Mouse (Mus musculus): ENCODE data around the gene Ttll1. TPM values are rescaled to one million over a fixed set of nuclear protein-coding genes. Genes with fewer than 3 reads are reported as not detected.

Ttll1 gene
- polyA plus RNA-seq (2016; fragmentation: Nextera tagmentation; extraction: Ambion mirVana), result 64.1 and 77.2 TPM in 2 replicates

- 13% methylated on average over 41 of the region's 41 CpGs for WGBS
- peak; percentile 95 for ATAC-seq (ENCODE audit: low FRiP score)
Observed at GRCm38 (mm10) chr15:83510805-83511405, at the start of gene Ttll1. TSS of gene Ttll1 (minus strand) at chr15:83510893.

GRCm38 (mm10) chr15:83555161-83555974, 44.7 kb upstream of the Ttll1 start:
- Histone ChIP-seq H3K9me3 (replicated peaks) (no peaks in the 10 kb centered on the region), H3K9ac (peak overlapping the region; percentile 98), H3K4me3 (peak overlapping the region; percentile 92), H3K27me3 (no peaks in the 10 kb centered on the region), H3K4me1 (peaks cover 7% of the 10 kb centered on the region), H3K4me2 (replicated peaks) (peak overlapping the region; percentile 83), H3K27ac (peak overlapping the region; percentile 95), H3K36me3 (peaks cover 15% of the 10 kb centered on the region)
- ATAC-seq (ENCODE audit: low FRiP score), result peak; percentile 85
- WGBS, result under 1% methylated on average over 73 of the region's 74 CpGs

More at GRCm38 (mm10) chr15:83510805-83511405, at the start of gene Ttll1:
- Histone ChIP-seq H3K9ac (peak within 1 kb of the TSS; percentile 73), H3K4me1 (peaks cover 13% of the 10 kb centered on the region), H3K4me2 (replicated peaks) (peak within 1 kb of the TSS; percentile 71), H3K27me3 (no peaks in the 10 kb centered on the region), H3K4me3 (peak within 1 kb of the TSS; percentile 60), H3K36me3 (no peaks in the 10 kb centered on the region), H3K9me3 (replicated peaks) (no peaks in the 10 kb centered on the region), H3K27ac (peak within 1 kb of the TSS; percentile 88)

GRCm38 (mm10) chr15:83553831-83554230, 43.1 kb upstream of the Ttll1 start:
- peaks cover 7% of the 10 kb centered on the region for H3K4me1 ChIP-seq
- no peak overlapping the region for H3K4me2 ChIP-seq (replicated peaks)

GRCm38 (mm10) chr15:83550137-83550536, 39.4 kb upstream of the Ttll1 start:
- no peak for ATAC-seq (ENCODE audit: low FRiP score)
- WGBS, result 77% methylated on average over 2 of the region's 2 CpGs

More at GRCm38 (mm10) chr15:83553831-83554230, 43.1 kb upstream of the Ttll1 start:
- H3K27ac ChIP-seq, result no peak overlapping the region
- H3K27me3 ChIP-seq, result no peaks in the 10 kb centered on the region
- peaks cover 30% of the 10 kb centered on the region for H3K36me3 ChIP-seq
- ATAC-seq (ENCODE audit: low FRiP score), result no peak
- no peak overlapping the region for H3K4me3 ChIP-seq
- H3K9ac ChIP-seq, result no peak overlapping the region
- H3K9me3 ChIP-seq (replicated peaks), result no peaks in the 10 kb centered on the region

GRCm38 (mm10) chr15:83547144-83547543, 36.5 kb upstream of the Ttll1 start:
- no peak overlapping the region for H3K4me2 ChIP-seq (replicated peaks)
- H3K27ac ChIP-seq, result no peak overlapping the region
- no peak for ATAC-seq (ENCODE audit: low FRiP score)
- WGBS, result 89% methylated on average over 8 of the region's 8 CpGs
- no peaks in the 10 kb centered on the region for H3K27me3 ChIP-seq
- no peaks in the 10 kb centered on the region for H3K4me1 ChIP-seq
- H3K9me3 ChIP-seq (replicated peaks), result no peaks in the 10 kb centered on the region
- H3K4me3 ChIP-seq, result no peak overlapping the region
- H3K9ac ChIP-seq, result no peak overlapping the region
- H3K36me3 ChIP-seq, result peaks cover 64% of the 10 kb centered on the region

More at GRCm38 (mm10) chr15:83550137-83550536, 39.4 kb upstream of the Ttll1 start:
- Histone ChIP-seq H3K9ac (no peak overlapping the region), H3K9me3 (replicated peaks) (no peaks in the 10 kb centered on the region), H3K36me3 (peaks cover 67% of the 10 kb centered on the region), H3K4me1 (peaks cover 7% of the 10 kb centered on the region), H3K27me3 (no peaks in the 10 kb centered on the region), H3K27ac (no peak overlapping the region), H3K4me3 (no peak overlapping the region), H3K4me2 (replicated peaks) (no peak overlapping the region)

GRCm38 (mm10) chr15:83546029-83546428, 35.3 kb upstream of the Ttll1 start:
- WGBS, result 90% methylated on average over 7 of the region's 7 CpGs
- H3K4me1 ChIP-seq, result no peaks in the 10 kb centered on the region
- H3K9ac ChIP-seq, result no peak overlapping the region
- H3K27me3 ChIP-seq, result no peaks in the 10 kb centered on the region
- no peak overlapping the region for H3K4me2 ChIP-seq (replicated peaks)
- no peak for ATAC-seq (ENCODE audit: low FRiP score)
- no peak overlapping the region for H3K27ac ChIP-seq
- no peak overlapping the region for H3K4me3 ChIP-seq
- H3K9me3 ChIP-seq (replicated peaks), result no peaks in the 10 kb centered on the region
- peaks cover 60% of the 10 kb centered on the region for H3K36me3 ChIP-seq

GRCm38 (mm10) chr15:83541647-83542287, 31.1 kb upstream of the Ttll1 start:
- Histone ChIP-seq H3K27me3 (no peaks in the 10 kb centered on the region), H3K4me1 (no peaks in the 10 kb centered on the region), H3K27ac (no peak overlapping the region), H3K4me2 (replicated peaks) (no peak overlapping the region), H3K9me3 (replicated peaks) (no peaks in the 10 kb centered on the region), H3K9ac (no peak overlapping the region), H3K36me3 (peaks cover 17% of the 10 kb centered on the region), H3K4me3 (no peak overlapping the region)
- WGBS, result 87% methylated on average over 9 of the region's 9 CpGs
- ATAC-seq (ENCODE audit: low FRiP score), result no peak

GRCm38 (mm10) chr15:83539905-83540304, 29.2 kb upstream of the Ttll1 start:
- Histone ChIP-seq H3K9me3 (replicated peaks) (no peaks in the 10 kb centered on the region), H3K4me1 (no peaks in the 10 kb centered on the region), H3K36me3 (no peaks in the 10 kb centered on the region), H3K9ac (no peak overlapping the region), H3K4me2 (replicated peaks) (no peak overlapping the region), H3K27me3 (no peaks in the 10 kb centered on the region), H3K27ac (no peak overlapping the region), H3K4me3 (no peak overlapping the region)
- no peak for ATAC-seq (ENCODE audit: low FRiP score)
- WGBS, result 80% methylated on average over 4 of the region's 4 CpGs

- Histone ChIP-seq H3K36me3 (no peaks in the 10 kb centered on the region), H3K27ac (no peak overlapping the region), H3K4me2 (replicated peaks) (no peak overlapping the region), H3K27me3 (no peaks in the 10 kb centered on the region), H3K9ac (no peak overlapping the region), H3K9me3 (replicated peaks) (no peaks in the 10 kb centered on the region), H3K4me3 (no peak overlapping the region), H3K4me1 (no peaks in the 10 kb centered on the region)
- no peak for ATAC-seq (ENCODE audit: low FRiP score)
- 94% methylated on average over 2 of the region's 2 CpGs for WGBS
Observed at GRCm38 (mm10) chr15:83538855-83539254, 28.2 kb upstream of the Ttll1 start.

GRCm38 (mm10) chr15:83535890-83536231, 25.2 kb upstream of the Ttll1 start:
- 91% methylated on average over 6 of the region's 6 CpGs for WGBS
- H3K9me3 ChIP-seq (replicated peaks), result no peaks in the 10 kb centered on the region
- ATAC-seq (ENCODE audit: low FRiP score), result no peak
- H3K27me3 ChIP-seq, result no peaks in the 10 kb centered on the region
- no peak overlapping the region for H3K9ac ChIP-seq
- no peak overlapping the region for H3K27ac ChIP-seq
- no peaks in the 10 kb centered on the region for H3K4me1 ChIP-seq
- H3K4me2 ChIP-seq (replicated peaks), result no peak overlapping the region
- H3K36me3 ChIP-seq, result no peaks in the 10 kb centered on the region
- no peak overlapping the region for H3K4me3 ChIP-seq

GRCm38 (mm10) chr15:83534960-83535889, 24.5 kb upstream of the Ttll1 start:
- no peak overlapping the region for H3K9ac ChIP-seq
- 79% methylated on average over 17 of the region's 17 CpGs for WGBS
- H3K36me3 ChIP-seq, result no peaks in the 10 kb centered on the region
- H3K4me2 ChIP-seq (replicated peaks), result no peak overlapping the region
- no peak overlapping the region for H3K4me3 ChIP-seq
- H3K9me3 ChIP-seq (replicated peaks), result no peaks in the 10 kb centered on the region
- ATAC-seq (ENCODE audit: low FRiP score), result no peak
- H3K27ac ChIP-seq, result no peak overlapping the region
- no peaks in the 10 kb centered on the region for H3K4me1 ChIP-seq
- H3K27me3 ChIP-seq, result no peaks in the 10 kb centered on the region

- no peaks in the 10 kb centered on the region for H3K9me3 ChIP-seq (replicated peaks)
- no peak for ATAC-seq (ENCODE audit: low FRiP score)
- WGBS, result 79% methylated on average over 7 of the region's 7 CpGs
- no peak overlapping the region for H3K27ac ChIP-seq
- H3K36me3 ChIP-seq, result no peaks in the 10 kb centered on the region
- H3K4me1 ChIP-seq, result no peaks in the 10 kb centered on the region
- no peak overlapping the region for H3K4me3 ChIP-seq
- peaks cover 18% of the 10 kb centered on the region for H3K27me3 ChIP-seq
- H3K9ac ChIP-seq, result no peak overlapping the region
- no peak overlapping the region for H3K4me2 ChIP-seq (replicated peaks)
Observed at GRCm38 (mm10) chr15:83532606-83533005, 21.9 kb upstream of the Ttll1 start.
